Mouse (Mus musculus) MEL (cell line): ENCODE measurements around the gene Gm21719. TPM values are rescaled to one million over a fixed set of nuclear protein-coding genes. Genes with fewer than 3 reads are reported as not detected.
"Not testable (repeated sequence)": the region's sequence is repeated elsewhere in the genome, so short reads cannot be mapped to it uniquely, and the experiment has no call there.

Experiments
- DNase-seq: peaks from one replicate; pipeline ENCODE4 v3.0.0; 2011; ENCODE audit warnings: low read depth, low spot score
- H3K27ac ChIP-seq: 2 replicates; pipeline ENCODE4 v1.5.1; 2012; ENCODE audit warnings: low read depth, mild to moderate bottlenecking, control low read depth, low read length, moderate library complexity; ENCODE audit not compliant: control insufficient read depth
- H3K27me3 ChIP-seq, 2 experiments: fragments of 150-350 bp in 1 of 2; sonication (generic) in 1 of 2; 2 replicates each; pipeline ENCODE4 v1.6.1; 2012; ENCODE audit warnings: low read length in 2 of 2, mild to moderate bottlenecking in 2 of 2, improper control_type of control experiment in 1 of 2, moderate library complexity in 1 of 2; ENCODE audit not compliant: insufficient read depth in 2 of 2, control insufficient read depth in 1 of 2
- H3K36me3 ChIP-seq, 2 experiments: 2 replicates each; pipeline ENCODE4 v1.6.1; 2012 to 2014; ENCODE audit warnings: low read length in 2 of 2, improper control_type of control experiment in 1 of 2, inconsistent platforms in 1 of 2, mild to moderate bottlenecking in 1 of 2; ENCODE audit not compliant: insufficient read depth in 2 of 2, control insufficient read depth in 1 of 2
- H3K4me1 ChIP-seq, 2 experiments: fragments of 150-350 bp in 1 of 2; sonication (generic) in 1 of 2; 2 replicates each; pipeline ENCODE4 v1.6.1; 2012; ENCODE audit warnings: low read length in 2 of 2, improper control_type of control experiment in 1 of 2, mild to moderate bottlenecking in 1 of 2; ENCODE audit not compliant: insufficient read depth in 2 of 2, control insufficient read depth in 1 of 2
- H3K4me3 ChIP-seq, 2 experiments: fragments of 150-350 bp in 1 of 2; sonication (generic) in 1 of 2; 2 replicates each; pipeline ENCODE4 v1.5.1; 2012; ENCODE audit warnings: low read depth in 2 of 2, low read length in 2 of 2, mild to moderate bottlenecking in 2 of 2, moderate library complexity in 2 of 2, control low read depth in 1 of 2, improper control_type of control experiment in 1 of 2; ENCODE audit not compliant: control insufficient read depth in 1 of 2, insufficient read depth in 1 of 2
- H3K79me2 ChIP-seq: 2 replicates; pipeline ENCODE4 v1.6.1; 2012; ENCODE audit warnings: mild to moderate bottlenecking, low read length, moderate library complexity; ENCODE audit not compliant: control insufficient read depth, poor library complexity, insufficient read depth
- H3K9ac ChIP-seq: 2 replicates; pipeline ENCODE4 v1.6.1; 2012; ENCODE audit warnings: low read depth, mild to moderate bottlenecking, control low read depth, low read length, moderate library complexity; ENCODE audit not compliant: control insufficient read depth, poor library complexity, severe bottlenecking
- H3K9me3 ChIP-seq: fragments of 150-350 bp; sonication (generic); replicated peaks from 2 replicates; pipeline ENCODE4 v1.6.1; 2012; ENCODE audit warnings: mild to moderate bottlenecking, low read length, improper control_type of control experiment, moderate library complexity; ENCODE audit not compliant: insufficient read depth
- polyA plus RNA-seq, 2 experiments: library from polyadenylated mRNA; stranded (reverse) in 1 of 2; unstranded in 1 of 2; fragments of >175 nt in 1 of 2; fragments of >200 nt in 1 of 2; gene quantifications; 2 replicates each; pipeline versions ENCODE4 v1.2.1 to v1.2.4; 2012; ENCODE audit warnings: low replicate concordance in 2 of 2, low read depth in 1 of 2; ENCODE audit not compliant: insufficient read length in 2 of 2, insufficient read depth in 1 of 2, missing spikeins in 1 of 2
- total RNA-seq: library from RNA; depleted of rRNA; stranded (reverse); fragments of 300-350 nt; gene quantifications from 2 replicates; pipeline ENCODE4 v1.2.3, GENCODE M21; 2012; rRNA removed

Gene Gm21719
- not detected in 2 replicates for total RNA-seq
- not detected for polyA plus RNA-seq

- not testable (repeated sequence) for H3K27ac ChIP-seq, H3K9me3 ChIP-seq, H3K4me1 ChIP-seq, H3K79me2 ChIP-seq, H3K4me3 ChIP-seq, H3K36me3 ChIP-seq, H3K27me3 ChIP-seq, H3K9ac ChIP-seq, DNase-seq
Measured at GRCm38 (mm10) chrY:6682772-6683171, at the start of gene Gm21719. TSS of gene Gm21719 (minus strand) at chrY:6682872.

Other genes starting within 250 kb of the Gm21719 start
- gene Gm28919, start 99.3 kb downstream of the Gm21719 start, total RNA-seq, result not detected in 2 replicates
- gene Gm28919, start 99.3 kb downstream of the Gm21719 start, polyA plus RNA-seq, result not detected
- gene Gm20830, start 235.4 kb upstream of the Gm21719 start, total RNA-seq, result not detected in 2 replicates
- gene Gm20830, start 235.4 kb upstream of the Gm21719 start, polyA plus RNA-seq, result not detected